Mouse (Mus musculus): ENCODE results near the gene Gm49776.

- no peak for TF ChIP-seq GATA1 (IDR thresholded peaks at IDR 0.05; ENCODE audit: borderline replicate concordance, low read length)
- TF ChIP-seq FLI1 (IDR thresholded peaks at IDR 0.05; ENCODE audit: low read length): no peak
These were observed 43.3 kb downstream of the Gm49776 start for GRCm38 (mm10) chr16:18214858-18215257.
